Mouse (Mus musculus) G1E (cell line): ENCODE measurements around the gene Orai1. TPM values are rescaled to one million over a fixed set of nuclear protein-coding genes. Genes with fewer than 3 reads are reported as not detected.

ENCODE experiments used
- ATAC-seq: 2 replicates; pipeline ENCODE4 v1.8.0; 2016; ENCODE audit warnings: mild to moderate bottlenecking; ENCODE audit not compliant: insufficient number of reproducible peaks, poor library complexity, low FRiP score, severe bottlenecking; ENCODE audit errors: extremely low read depth
- DNase-seq: peaks from one replicate; pipeline ENCODE4 v3.0.0; 2012; ENCODE audit warnings: low spot score
- H3K27me3 ChIP-seq: 2 replicates; pipeline ENCODE4 v1.6.1; 2012; ENCODE audit warnings: mild to moderate bottlenecking, low read length, inconsistent platforms; ENCODE audit not compliant: insufficient read depth
- H3K36me3 ChIP-seq: replicated peaks from 2 replicates; pipeline ENCODE3; 2012; ENCODE audit warnings: mild to moderate bottlenecking, inconsistent platforms
- H3K4me1 ChIP-seq: 2 replicates; pipeline ENCODE4 v1.6.1; 2012; ENCODE audit warnings: low read depth, low read length, inconsistent platforms, mixed read lengths; ENCODE audit not compliant: insufficient read depth
- H3K4me3 ChIP-seq: 2 replicates; pipeline ENCODE4 v1.5.1; 2012; ENCODE audit warnings: low read depth, mild to moderate bottlenecking, inconsistent platforms, low read length, moderate library complexity, mixed read lengths
- H3K9me3 ChIP-seq: replicated peaks from 2 replicates; pipeline ENCODE4 v1.6.1; 2012; ENCODE audit warnings: inconsistent platforms
- CTCF ChIP-seq: IDR thresholded peaks from 2 replicates; pipeline ENCODE4 v1.5.1; 2012; ENCODE audit warnings: low read depth, low read length, inconsistent platforms, mixed read lengths
- GATA1 ChIP-seq: IDR thresholded peaks from 2 replicates; pipeline ENCODE4 v1.6.1; 2012; ENCODE audit warnings: borderline replicate concordance, low read length, inconsistent platforms, mixed read lengths
- GATA2 ChIP-seq: IDR thresholded peaks from 2 replicates; pipeline ENCODE4 v1.6.1; 2012; ENCODE audit warnings: low read depth, low read length, inconsistent platforms, borderline replicate concordance
- POLR2AphosphoS5 ChIP-seq: IDR thresholded peaks from 2 replicates; pipeline ENCODE4 v1.6.1; 2012; ENCODE audit warnings: low read depth, low read length, inconsistent platforms; ENCODE audit not compliant: insufficient replicate concordance
- TAL1 ChIP-seq: conservative IDR thresholded peaks from 2 replicates; pipeline ENCODE4 v1.6.1; 2012; ENCODE audit warnings: low read depth, low read length, inconsistent platforms, mixed read lengths
- polyA plus RNA-seq: library from polyadenylated mRNA; stranded (reverse); fragments of >175 nt; gene quantifications from 2 replicates; pipeline ENCODE4 v1.2.3, GENCODE M21; 2012
- total RNA-seq, 2 experiments: library from RNA; stranded (forward) in 1 of 2; stranded (reverse) in 1 of 2; fragments of 200-1000 nt in 1 of 2; fragments of >200 nt in 1 of 2; fragmentation: Nextera tagmentation in 1 of 2; gene quantifications; 2 replicates each; pipeline ENCODE4 v1.2.3; 2014 to 2017

The Orai1 gene
- total and polyA plus RNA-seq, 3 experiments: 7.1 to 18.1 (median 16.0) TPM

GRCm38 (mm10) chr5:123020426-123020825 is 5.6 kb downstream of the Orai1 start:
- no peak overlapping the region for H3K4me3 ChIP-seq
- ATAC-seq (no peak), DNase-seq (no peak)
- H3K4me1 ChIP-seq: peaks cover 33% of the 10 kb centered on the region
- H3K27me3 ChIP-seq: no peaks in the 10 kb centered on the region
- peaks cover 42% of the 10 kb centered on the region for H3K36me3 ChIP-seq
- H3K9me3 ChIP-seq: no peaks in the 10 kb centered on the region
- TF ChIP-seq TAL1 (no peak), GATA2 (no peak), GATA1 (no peak), CTCF (no peak), POLR2AphosphoS5 (no peak)

- ATAC-seq (no peak), DNase-seq (no peak)
- Histone ChIP-seq H3K9me3 (no peaks in the 10 kb centered on the region), H3K27me3 (no peaks in the 10 kb centered on the region), H3K4me3 (no peak overlapping the region), H3K36me3 (peaks cover 46% of the 10 kb centered on the region), H3K4me1 (peaks cover 33% of the 10 kb centered on the region)
- no peak for TF ChIP-seq GATA2
- TF ChIP-seq TAL1: no peak
- TF ChIP-seq POLR2AphosphoS5: no peak
Measured at GRCm38 (mm10) chr5:123021438-123021837, 6.6 kb downstream of the Orai1 start.

GRCm38 (mm10) chr5:123023049-123023448 is 8.2 kb downstream of the Orai1 start:
- DNase-seq (no peak), ATAC-seq (no peak)
- Histone ChIP-seq H3K27me3 (no peaks in the 10 kb centered on the region), H3K9me3 (no peaks in the 10 kb centered on the region), H3K36me3 (peaks cover 35% of the 10 kb centered on the region), H3K4me1 (peaks cover 32% of the 10 kb centered on the region), H3K4me3 (no peak overlapping the region)
- TF ChIP-seq CTCF: no peak
- TF ChIP-seq GATA2: no peak
- TF ChIP-seq POLR2AphosphoS5: no peak
- no peak for TF ChIP-seq TAL1
- no peak for TF ChIP-seq GATA1

GRCm38 (mm10) chr5:123024312-123024711 is 9.4 kb downstream of the Orai1 start:
- H3K27me3 ChIP-seq: no peaks in the 10 kb centered on the region
- peaks cover 30% of the 10 kb centered on the region for H3K36me3 ChIP-seq
- DNase-seq: no peak
- ATAC-seq: no peak
- H3K4me1 ChIP-seq: peaks cover 30% of the 10 kb centered on the region
- no peak overlapping the region for H3K4me3 ChIP-seq
- no peaks in the 10 kb centered on the region for H3K9me3 ChIP-seq
- TF ChIP-seq TAL1 (no peak), GATA1 (no peak), GATA2 (no peak), CTCF (no peak)

- H3K9me3 ChIP-seq: no peaks in the 10 kb centered on the region
- peak overlapping the region; percentile 37; the same call in 1 of the 2 replicates for H3K4me3 ChIP-seq
- DNase-seq (peak; percentile 66), ATAC-seq (no peak)
- no peaks in the 10 kb centered on the region for H3K27me3 ChIP-seq
- TF ChIP-seq POLR2AphosphoS5 (no peak), GATA2 (no peak), TAL1 (no peak), CTCF (no peak), GATA1 (no peak)
- H3K4me1 ChIP-seq: peaks cover 30% of the 10 kb centered on the region
- peaks cover 33% of the 10 kb centered on the region for H3K36me3 ChIP-seq
Measured at GRCm38 (mm10) chr5:123024965-123025573, 10.2 kb downstream of the Orai1 start.

GRCm38 (mm10) chr5:123026414-123026813 is 11.5 kb downstream of the Orai1 start:
- DNase-seq (no peak), ATAC-seq (no peak)
- peaks cover 39% of the 10 kb centered on the region for H3K36me3 ChIP-seq
- H3K27me3 ChIP-seq: no peaks in the 10 kb centered on the region
- no peak overlapping the region for H3K4me3 ChIP-seq
- no peaks in the 10 kb centered on the region for H3K9me3 ChIP-seq
- peaks cover 28% of the 10 kb centered on the region for H3K4me1 ChIP-seq
- TF ChIP-seq TAL1 (no peak), POLR2AphosphoS5 (no peak), CTCF (no peak), GATA2 (no peak)

- TF ChIP-seq GATA2 (no peak), POLR2AphosphoS5 (no peak), GATA1 (no peak), TAL1 (no peak), CTCF (no peak)
- no peak for ATAC-seq
- Histone ChIP-seq H3K9me3 (no peaks in the 10 kb centered on the region), H3K27me3 (no peaks in the 10 kb centered on the region), H3K4me3 (no peak overlapping the region), H3K36me3 (peaks cover 44% of the 10 kb centered on the region), H3K4me1 (peaks cover 28% of the 10 kb centered on the region)
- DNase-seq: peak; percentile 62
Measured at GRCm38 (mm10) chr5:123027436-123027835, 12.6 kb downstream of the Orai1 start.
